Mouse (Mus musculus): ENCODE data around the gene Btn2a2. TPM values are rescaled to one million over a fixed set of nuclear protein-coding genes. Genes with fewer than 3 reads are reported as not detected.

Btn2a2 gene
- total RNA-seq, 2 experiments from 2014 or later, result not detected

GRCm38 (mm10) chr13:23499943-23500342, 11.3 kb upstream of the Btn2a2 start:
- no peak for DNase-seq (ENCODE audit: low spot score in 2 of 2)

DNA sequence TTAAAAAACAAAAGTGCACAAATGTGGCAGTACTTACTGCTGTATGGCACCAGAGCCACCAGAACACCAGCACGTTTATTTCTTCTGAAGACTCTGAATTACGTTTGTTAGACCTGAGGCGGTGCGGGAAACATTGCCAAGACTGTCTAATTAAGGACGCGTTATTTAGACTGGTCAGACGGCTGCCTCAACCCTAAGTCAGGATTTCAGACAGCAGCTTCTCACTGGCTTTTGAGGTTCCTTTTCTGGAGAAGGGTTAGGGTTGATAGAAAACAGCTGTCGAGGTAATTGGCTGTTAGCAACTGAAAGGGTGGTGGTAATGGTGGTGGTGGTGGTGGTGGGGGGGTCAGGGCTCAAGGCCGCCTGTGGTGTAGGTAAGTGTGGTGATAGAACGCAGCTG, 10.0 kb upstream of the Btn2a2 start:
- no peak for DNase-seq (ENCODE audit: low spot score in 2 of 2)

DNA sequence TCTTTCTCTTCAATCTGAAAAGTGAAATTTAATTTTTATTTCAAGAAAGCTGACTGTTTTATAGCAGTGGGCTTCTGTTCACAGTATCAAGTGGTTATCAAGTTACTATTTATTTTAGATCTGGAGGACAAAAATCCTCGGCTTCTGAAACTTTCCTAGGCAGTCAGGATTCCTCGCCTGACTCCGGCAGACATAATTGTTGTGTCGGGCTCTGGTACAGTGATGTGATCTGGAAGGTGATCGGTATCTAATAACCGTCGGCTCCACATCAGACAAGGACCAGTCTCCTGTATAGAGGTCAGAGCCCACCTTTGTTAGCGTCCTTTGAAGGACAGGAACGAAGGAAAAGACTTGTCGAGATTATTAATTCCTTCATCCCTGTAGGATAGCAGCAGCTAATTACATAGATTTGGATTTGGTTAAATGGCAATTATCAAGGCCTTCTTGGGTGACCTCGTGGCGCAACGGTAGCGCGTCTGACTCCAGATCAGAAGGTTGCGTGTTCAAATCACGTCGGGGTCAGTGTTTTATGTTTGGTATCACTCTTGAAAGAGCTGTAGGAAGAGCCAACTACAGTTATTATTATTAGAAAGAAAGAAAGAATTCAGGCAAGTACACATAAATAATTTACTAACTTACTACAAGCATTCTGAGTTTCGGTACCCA, 9.1 kb upstream of the Btn2a2 start:
- peak in 1 of 2 experiments; percentile 48 for DNase-seq (ENCODE audit: low spot score in 2 of 2)

DNA sequence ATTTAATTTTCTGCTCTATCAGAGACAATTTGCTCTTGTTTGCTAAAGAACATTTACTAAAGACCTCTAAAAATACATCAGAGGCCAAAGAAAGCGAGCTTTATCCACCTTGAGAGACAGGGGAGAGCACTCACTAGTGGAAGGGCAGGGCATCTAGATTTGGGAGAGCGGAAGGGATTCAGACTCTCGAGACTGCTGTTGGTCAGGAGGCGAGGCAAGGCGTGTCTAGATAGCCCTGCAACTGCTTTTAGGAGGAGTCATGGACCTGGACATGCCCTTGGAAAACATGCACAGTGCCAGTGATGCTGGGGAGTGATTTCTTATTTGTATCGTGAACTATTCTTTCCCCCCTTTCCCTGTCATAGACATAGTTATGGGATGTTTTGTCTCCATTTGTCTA, 6.9 kb upstream of the Btn2a2 start:
- no peak for DNase-seq (ENCODE audit: low spot score in 2 of 2)

DNA sequence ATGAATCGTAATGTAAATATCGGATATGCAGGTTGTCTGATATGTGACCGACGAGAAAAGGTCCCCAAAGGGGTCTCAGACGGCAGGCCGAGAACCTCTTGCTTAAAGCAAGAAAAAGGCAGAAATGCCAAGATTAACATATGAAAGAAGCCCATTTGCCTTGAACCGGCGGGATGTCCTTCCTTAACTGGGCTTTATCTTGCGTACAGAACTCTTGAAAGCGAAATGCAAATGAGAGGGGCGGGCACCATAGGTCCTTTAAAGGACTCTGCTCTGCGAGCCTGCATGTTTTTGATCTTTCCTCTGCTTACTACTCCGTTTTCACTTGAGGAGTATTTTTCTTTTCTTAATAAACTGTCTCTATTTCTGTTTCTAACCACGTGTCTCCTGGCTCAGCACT, 3.3 kb upstream of the Btn2a2 start:
- no peak for DNase-seq (ENCODE audit: low spot score in 2 of 2)

GRCm38 (mm10) chr13:23491263-23491662, 2.6 kb upstream of the Btn2a2 start:
- no peak for DNase-seq (ENCODE audit: low spot score in 2 of 2)

GRCm38 (mm10) chr13:23490863-23491262, 2.2 kb upstream of the Btn2a2 start:
- no peak for DNase-seq (ENCODE audit: low spot score in 2 of 2)

DNA sequence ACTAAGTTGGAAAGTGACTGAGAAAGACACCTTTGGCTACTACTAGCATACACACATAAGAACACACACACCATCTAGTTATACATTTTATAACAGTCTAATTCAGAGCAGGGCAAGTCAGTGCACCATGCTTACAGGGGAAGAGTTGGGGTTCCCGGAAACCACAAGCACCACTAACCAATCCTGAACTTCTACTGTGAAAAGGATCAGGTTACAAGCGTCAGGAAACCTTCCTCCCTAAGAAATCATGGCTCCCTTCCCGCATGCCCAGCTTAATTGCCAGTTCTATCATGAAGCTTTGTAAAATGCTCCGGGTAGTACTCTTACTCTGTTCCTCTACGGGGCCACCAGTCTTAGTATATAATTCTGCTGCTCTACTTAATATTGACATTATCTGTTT, 3.4 kb downstream of the Btn2a2 start:
- DNase-seq (ENCODE audit: low spot score in 2 of 2), result no peak

GRCm38 (mm10) chr13:23483153-23483552, 5.5 kb downstream of the Btn2a2 start:
- no peak for DNase-seq (ENCODE audit: low spot score in 2 of 2)

DNA sequence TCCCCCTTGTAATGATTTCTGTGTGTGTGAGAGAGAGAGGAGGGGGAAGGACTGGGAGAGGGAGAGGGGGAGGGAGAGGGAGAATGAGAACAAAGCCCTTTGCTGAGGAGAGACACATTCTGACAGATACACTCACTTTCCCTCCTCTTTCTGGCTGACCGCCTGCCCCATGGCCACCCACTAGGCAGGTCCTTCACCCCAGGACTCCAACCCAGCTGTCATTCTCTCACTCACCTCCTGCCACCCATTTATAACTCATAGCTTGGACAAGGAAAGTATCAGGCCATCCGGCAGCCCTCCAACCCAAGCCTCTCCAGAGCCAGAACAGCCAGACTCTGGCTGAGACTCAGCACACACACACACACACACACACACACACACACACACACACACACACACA, 13.0 kb downstream of the Btn2a2 start:
- DNase-seq (ENCODE audit: low spot score in 2 of 2), result no peak

DNA sequence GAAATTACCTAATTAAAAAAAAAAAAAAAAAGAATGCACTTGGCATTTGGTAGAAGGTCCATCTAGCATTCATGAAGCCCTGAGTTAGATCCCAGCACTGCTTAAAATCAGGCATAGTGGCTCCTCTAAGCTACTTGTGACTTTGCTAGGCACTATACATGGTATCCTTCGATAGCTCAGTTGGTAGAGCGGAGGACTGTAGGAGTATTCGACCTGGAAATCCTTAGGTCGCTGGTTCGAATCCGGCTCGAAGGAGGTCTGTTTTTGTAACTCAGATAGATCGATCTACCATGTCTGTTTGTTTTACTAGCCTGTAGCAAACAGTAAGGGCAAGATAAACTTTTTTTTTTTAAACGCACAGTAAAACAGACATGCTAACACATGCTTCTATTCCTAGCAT, 21.7 kb downstream of the Btn2a2 start:
- peak; percentile 66 to 82 for DNase-seq (ENCODE audit: low spot score in 2 of 2)

DNA sequence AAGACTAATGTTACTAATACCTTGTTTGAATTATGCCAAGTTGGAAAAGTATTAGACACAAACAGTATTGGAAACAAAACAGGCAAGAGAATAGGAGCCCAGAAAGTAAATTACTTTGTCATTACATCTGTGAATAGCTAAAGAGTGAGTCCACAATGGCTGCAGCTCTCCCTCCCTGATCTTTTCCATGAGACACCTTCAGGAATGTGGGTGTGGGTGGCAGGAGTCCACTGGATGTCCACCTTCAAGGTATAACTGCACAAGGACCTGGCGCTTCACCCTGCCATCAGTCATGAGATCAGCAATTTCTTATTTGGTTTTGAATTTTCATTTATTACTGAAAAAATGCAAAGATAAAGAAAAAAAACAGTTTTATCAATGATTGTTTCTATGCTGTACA, 22.4 kb downstream of the Btn2a2 start:
- no peak for DNase-seq (ENCODE audit: low spot score in 2 of 2)

DNA sequence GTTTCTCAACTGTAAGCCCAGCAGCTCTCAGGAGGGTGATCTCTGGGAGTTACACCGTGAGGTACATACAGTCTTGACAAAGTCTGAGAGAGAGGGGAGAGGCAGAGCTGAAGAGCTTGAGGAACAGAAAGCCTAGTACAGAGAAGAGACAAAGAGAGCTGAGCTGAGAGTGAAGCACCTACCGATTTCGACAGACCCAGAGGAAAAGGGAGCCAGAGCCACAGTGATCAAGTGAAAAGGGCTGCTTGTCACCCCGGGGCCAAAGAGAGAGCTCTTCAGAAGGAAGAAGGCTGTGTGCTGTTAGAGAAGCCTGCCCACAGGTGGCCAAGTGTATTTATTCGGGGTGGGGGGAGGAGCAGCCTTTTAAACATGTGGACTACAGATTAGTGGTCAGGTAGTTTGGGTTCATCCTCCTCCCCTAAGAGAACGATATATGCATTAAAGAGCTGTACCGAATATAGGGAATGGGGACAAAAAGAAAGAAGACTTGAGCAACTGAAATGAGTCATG, 23.0 kb downstream of the Btn2a2 start, which contains the start of gene Btn1a1:
Gene Btn1a1 (minus strand): TSS at position 302 of the 510 bp plus-strand sequence.
- no peak for DNase-seq (ENCODE audit: low spot score in 2 of 2)

GRCm38 (mm10) chr13:23464841-23465366, 23.8 kb downstream of the Btn2a2 start:
- no peak for DNase-seq (ENCODE audit: low spot score in 2 of 2)

DNA sequence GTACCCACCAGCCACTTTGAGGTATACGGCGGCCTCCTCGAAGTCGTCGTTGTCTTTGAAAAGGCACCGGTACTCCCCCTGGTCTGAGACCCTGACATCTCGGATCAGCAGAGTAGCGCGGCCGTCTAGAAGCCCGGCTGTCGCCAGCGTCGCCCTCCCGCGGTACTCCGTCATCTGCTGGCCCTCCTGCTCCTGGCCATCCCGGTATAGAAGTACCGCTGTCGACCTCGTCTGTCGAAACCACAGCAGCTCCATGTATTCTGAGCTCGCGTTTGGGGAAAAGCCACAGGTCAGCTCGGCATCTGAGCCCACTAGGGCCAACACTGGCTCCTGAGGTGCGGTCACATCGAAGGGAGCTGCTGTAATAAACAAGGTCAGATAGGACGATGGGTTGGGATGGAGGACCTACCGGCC, 24.4 kb downstream of the Btn2a2 start:
- DNase-seq (ENCODE audit: low spot score in 2 of 2), result peak; percentile 35 to 39

- peak; percentile 72 to 83 for DNase-seq (ENCODE audit: low spot score in 2 of 2)
Observed at GRCm38 (mm10) chr13:23463381-23464223, 25.1 kb downstream of the Btn2a2 start.

DNA sequence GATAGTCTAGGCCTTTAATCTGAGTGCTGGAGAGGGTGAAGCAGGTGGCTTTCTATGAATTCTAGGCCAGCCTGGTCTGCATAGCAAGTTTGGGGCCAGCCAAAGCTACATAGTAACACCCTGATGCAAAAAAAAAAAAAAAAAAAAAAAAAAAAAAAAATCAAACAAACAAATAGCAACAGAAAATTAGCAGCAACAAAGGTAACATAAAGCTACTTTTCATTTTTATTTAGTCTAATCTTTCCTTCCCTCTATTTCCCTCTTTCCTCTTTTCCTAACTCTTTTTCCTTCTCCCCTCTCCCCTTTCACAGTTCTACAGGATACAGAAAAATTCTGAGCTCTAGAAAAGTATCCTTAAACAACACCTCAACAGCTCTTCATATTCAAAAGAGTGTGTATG, 26.0 kb downstream of the Btn2a2 start:
- DNase-seq (ENCODE audit: low spot score in 2 of 2), result no peak

DNA sequence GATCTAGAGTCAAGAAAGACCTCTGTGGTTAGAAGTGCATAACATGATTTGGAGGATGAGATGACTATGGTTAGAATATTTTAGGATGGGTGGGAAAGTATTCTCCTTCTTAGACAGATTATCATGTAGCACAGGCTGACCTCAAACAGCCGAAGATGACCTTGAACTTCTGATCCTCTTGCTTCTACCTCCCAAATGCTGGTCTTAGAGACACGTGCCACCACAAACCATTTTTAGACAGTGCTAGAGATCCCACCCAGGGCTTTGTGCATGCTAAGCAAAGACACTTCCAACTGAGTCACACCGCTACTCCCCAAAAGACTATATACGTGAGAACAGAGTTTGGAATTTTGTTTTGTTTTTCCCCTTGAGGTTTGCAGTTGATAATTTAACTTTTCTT, 26.6 kb downstream of the Btn2a2 start:
- DNase-seq (ENCODE audit: low spot score in 2 of 2), result no peak

GRCm38 (mm10) chr13:23459264-23459846, 29.3 kb downstream of the Btn2a2 start:
- no peak for DNase-seq (ENCODE audit: low spot score in 2 of 2)

DNA sequence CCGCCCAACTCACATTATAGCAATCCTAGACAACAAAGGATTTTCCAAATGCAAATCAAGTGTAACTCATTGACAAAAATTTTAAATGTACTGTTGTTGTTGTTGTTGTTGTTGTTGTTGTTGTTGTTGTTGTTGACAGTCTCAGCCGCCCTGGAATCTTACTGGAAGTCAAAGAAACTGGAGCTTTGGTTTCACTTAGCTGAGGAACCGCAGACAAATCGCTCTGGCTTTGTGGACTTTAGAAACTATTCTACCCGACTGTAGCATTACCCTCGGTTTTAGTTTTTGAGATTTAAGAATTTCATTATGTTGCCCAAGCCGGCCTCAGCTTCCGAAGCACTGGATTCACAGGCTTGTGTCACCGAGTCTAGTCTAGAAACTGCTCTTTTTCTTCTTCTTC, 34.7 kb downstream of the Btn2a2 start:
- DNase-seq (ENCODE audit: low spot score in 2 of 2), result no peak

DNA sequence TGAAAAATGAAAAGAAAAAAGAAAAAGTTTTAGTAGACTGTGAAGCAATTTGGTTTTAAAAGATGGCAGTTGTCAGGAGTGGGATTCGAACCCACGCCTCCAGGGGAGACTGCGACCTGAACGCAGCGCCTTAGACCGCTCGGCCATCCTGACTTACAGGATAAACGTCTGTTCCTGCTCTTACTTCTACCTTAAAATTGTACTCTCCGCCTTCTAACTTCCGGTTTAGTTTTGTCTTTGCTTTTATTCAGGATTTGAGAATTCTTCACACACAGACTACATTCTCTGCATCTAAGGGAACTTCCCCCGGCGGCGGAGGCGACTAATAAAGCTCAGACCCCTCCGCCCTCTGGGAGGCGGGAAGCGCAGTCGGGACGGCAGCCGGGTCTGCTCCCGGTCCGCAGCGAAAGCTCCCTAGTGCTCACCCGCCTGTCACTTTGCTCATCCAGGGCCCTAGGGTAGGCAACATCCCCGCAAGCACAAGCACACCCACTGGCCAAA, 35.2 kb downstream of the Btn2a2 start:
- DNase-seq (ENCODE audit: low spot score in 2 of 2), result peak; percentile 77 to 89
